Mouse (Mus musculus) liver, embryonic 13.5 days (tissue): ENCODE measurements at regions not wholly inside any gene's neighbourhood (a gene's known extent, or its start where the extent isn't known, plus 50 kb on each side); places are given as distances from the start of the nearest gene placed in this dataset.

Experiments
- ATAC-seq: fragments of 200-750 bp; cut with Nextera tagmentation; 2 replicates; pipeline ENCODE4 v1.8.0; 2017; ENCODE audit warnings: low read depth, mild to moderate bottlenecking, moderate number of reproducible peaks, moderate library complexity
- DNase-seq: peaks from one replicate; pipeline ENCODE4 v3.0.0; 2022
- H3K27ac ChIP-seq: fragments of 300-500 bp; sonication (generic); 2 replicates; pipeline ENCODE4 v1.5.1; 2015; ENCODE audit warnings: moderate library complexity, mild to moderate bottlenecking, inconsistent platforms
- H3K27me3 ChIP-seq: fragments of 300-500 bp; sonication (generic); 2 replicates; pipeline ENCODE4 v1.6.1; 2015; ENCODE audit warnings: mild to moderate bottlenecking, inconsistent platforms
- H3K36me3 ChIP-seq: fragments of 300-500 bp; sonication (generic); 2 replicates; pipeline ENCODE4 v1.6.1; 2015; ENCODE audit warnings: mild to moderate bottlenecking, inconsistent platforms
- H3K4me1 ChIP-seq: fragments of 300-500 bp; sonication (generic); replicated peaks from 2 replicates; pipeline ENCODE4 v1.6.1; 2015; ENCODE audit warnings: inconsistent platforms
- H3K4me2 ChIP-seq: fragments of 300-500 bp; sonication (generic); 2 replicates; pipeline ENCODE4 v1.6.1; 2015; ENCODE audit warnings: inconsistent platforms, mild to moderate bottlenecking, moderate library complexity
- H3K4me3 ChIP-seq: fragments of 300-500 bp; sonication (generic); replicated peaks from 2 replicates; pipeline ENCODE4 v1.5.1; 2015; ENCODE audit warnings: mild to moderate bottlenecking, inconsistent platforms
- H3K9ac ChIP-seq: fragments of 300-500 bp; sonication (generic); 2 replicates; pipeline ENCODE4 v1.6.1; 2015; ENCODE audit warnings: mild to moderate bottlenecking, inconsistent platforms
- H3K9me3 ChIP-seq: fragments of 300-500 bp; sonication (generic); replicated peaks from 2 replicates; pipeline ENCODE4 v1.6.1; 2016; ENCODE audit warnings: inconsistent platforms
- WGBS: fragments of 180-500 bp; shearing (Covaris S2); methylation state at CpG from one replicate; pipeline ENCODE4 v1.1.7; 2015; ENCODE audit not compliant: insufficient replicate concordance; 5-methylcytosine and 5-hydroxymethylcytosine counted together

DNA sequence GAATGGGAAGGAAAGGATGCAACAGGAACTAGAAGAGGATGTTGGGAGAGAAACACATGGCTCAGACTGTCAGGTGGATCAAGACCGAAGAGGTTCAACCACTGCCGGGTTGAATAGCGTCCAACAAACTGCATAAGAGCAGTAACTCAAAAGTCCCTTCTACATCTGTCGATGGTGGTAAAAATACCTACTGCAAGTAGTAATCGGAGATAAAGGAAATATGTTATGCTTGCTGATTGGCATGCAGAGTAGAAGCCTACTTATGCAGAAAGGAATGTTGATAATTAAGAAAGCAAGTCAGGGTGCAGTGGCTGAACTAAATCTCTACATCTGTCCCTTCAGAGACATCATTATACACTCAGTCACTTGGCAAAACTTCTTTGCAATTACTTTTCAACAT, 330.9 kb upstream of the Actbl2 start:
- 77% methylated on average over 5 of the region's 5 CpGs for WGBS

DNA sequence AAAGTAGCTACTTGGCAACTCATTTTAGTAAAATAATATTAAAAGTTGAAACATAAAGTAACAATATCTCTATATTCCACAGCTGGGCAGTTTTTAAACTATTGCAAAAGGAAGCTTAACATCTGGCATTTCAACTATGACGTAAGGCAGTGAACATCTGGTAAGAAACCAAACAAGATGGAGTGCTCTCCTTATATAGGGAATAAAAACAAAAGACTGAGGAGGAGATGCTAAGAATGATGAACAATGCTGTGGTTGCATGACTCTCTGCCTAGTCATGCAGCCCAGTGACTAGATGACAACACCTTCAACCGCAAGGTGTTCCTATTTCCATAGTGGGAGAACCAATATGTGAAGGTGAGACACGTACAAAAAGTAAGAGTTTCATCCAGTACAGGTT, 329.9 kb upstream of the Actbl2 start:
- ATAC-seq (no peak), DNase-seq (no peak)
- 66% methylated on average over 3 of the region's 3 CpGs for WGBS

More for the DNA sequence above, 330.9 kb upstream of the Actbl2 start:
- Histone ChIP-seq H3K27ac (no peak overlapping the region), H3K4me1 (no peaks in the 10 kb centered on the region), H3K9me3 (no peaks in the 10 kb centered on the region), H3K36me3 (no peaks in the 10 kb centered on the region), H3K4me3 (no peak overlapping the region), H3K4me2 (no peak overlapping the region), H3K27me3 (no peaks in the 10 kb centered on the region), H3K9ac (no peak overlapping the region)
- ATAC-seq (no peak), DNase-seq (no peak)

DNA sequence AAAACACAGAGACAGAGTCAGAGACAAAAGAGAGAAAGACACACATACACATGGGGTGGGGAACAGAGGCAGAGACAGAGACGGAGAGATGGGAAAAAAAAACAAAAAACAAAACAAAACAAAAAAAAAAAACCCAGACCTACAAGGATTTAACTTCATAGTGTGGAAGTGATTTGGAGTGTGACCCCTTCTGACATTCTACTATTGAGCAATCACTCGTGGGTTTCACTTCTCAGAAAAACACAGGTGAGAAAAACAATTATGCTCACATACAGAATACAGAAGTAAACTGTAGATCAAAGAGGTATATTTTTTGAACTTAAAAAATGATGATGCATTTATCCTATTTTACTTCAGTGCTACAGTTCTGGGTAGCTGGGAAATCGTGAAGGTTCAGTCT, 326.7 kb upstream of the Actbl2 start:
- WGBS: 41% methylated on average over 3 of the region's 3 CpGs
- no peak overlapping the region for H3K4me2 ChIP-seq
- H3K9me3 ChIP-seq: no peaks in the 10 kb centered on the region
- H3K9ac ChIP-seq: no peak overlapping the region
- ATAC-seq: no peak
- no peak for DNase-seq
- no peak overlapping the region for H3K4me3 ChIP-seq
- H3K27ac ChIP-seq: no peak overlapping the region
- H3K36me3 ChIP-seq: no peaks in the 10 kb centered on the region
- H3K4me1 ChIP-seq: no peaks in the 10 kb centered on the region
- H3K27me3 ChIP-seq: no peaks in the 10 kb centered on the region

More for the DNA sequence above, 329.9 kb upstream of the Actbl2 start:
- no peak overlapping the region for H3K4me2 ChIP-seq
- no peak overlapping the region for H3K27ac ChIP-seq
- no peak overlapping the region for H3K9ac ChIP-seq
- no peaks in the 10 kb centered on the region for H3K27me3 ChIP-seq
- H3K36me3 ChIP-seq: no peaks in the 10 kb centered on the region
- no peaks in the 10 kb centered on the region for H3K4me1 ChIP-seq
- H3K9me3 ChIP-seq: no peaks in the 10 kb centered on the region
- no peak overlapping the region for H3K4me3 ChIP-seq

DNA sequence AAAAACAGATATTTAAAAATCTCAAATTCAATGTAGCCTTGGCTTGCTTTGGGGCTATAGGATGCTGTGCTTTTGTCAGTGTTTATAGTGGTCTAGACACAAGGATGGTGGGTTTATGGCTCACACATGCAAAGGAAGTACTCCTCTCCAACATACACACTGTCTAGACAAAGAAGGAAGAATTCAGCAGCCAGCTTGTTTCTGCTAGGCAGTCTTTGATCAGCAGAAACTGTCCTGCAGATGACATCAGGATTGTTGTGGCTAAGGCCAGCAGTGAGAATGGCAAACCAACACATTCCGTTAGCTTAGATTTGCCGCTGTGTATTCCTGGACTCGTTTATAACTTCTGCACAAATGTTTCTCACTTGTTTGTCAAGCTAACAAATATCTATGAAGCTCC, 325.9 kb upstream of the Actbl2 start:
- Histone ChIP-seq H3K36me3 (no peaks in the 10 kb centered on the region), H3K4me1 (no peaks in the 10 kb centered on the region), H3K27ac (no peak overlapping the region), H3K9ac (no peak overlapping the region), H3K4me2 (no peak overlapping the region), H3K9me3 (no peaks in the 10 kb centered on the region), H3K4me3 (no peak overlapping the region), H3K27me3 (no peaks in the 10 kb centered on the region)
- DNase-seq: no peak
- 61% methylated on average over 3 of the region's 3 CpGs for WGBS
- no peak for ATAC-seq

DNA sequence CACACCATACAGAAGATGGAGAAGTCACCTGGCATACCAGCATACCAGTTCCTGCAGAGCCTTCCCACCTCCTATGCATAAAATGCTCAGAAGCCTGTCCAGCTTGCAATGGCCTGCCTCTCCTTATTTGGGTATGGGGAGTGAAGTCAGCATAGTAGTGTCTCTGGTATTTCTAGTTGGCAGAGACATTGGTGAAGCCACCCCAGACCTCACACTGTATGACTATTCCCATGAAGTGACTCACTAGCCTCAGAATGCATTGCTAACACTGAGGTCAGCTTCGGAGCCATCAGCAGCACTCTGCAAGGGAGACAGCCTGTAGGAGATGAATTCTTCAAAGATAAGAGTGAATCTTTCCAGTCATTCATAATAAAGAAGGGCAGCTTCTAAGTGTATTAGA, 325.2 kb upstream of the Actbl2 start:
- no peak for DNase-seq
- 64% methylated on average over 1 of the region's 1 CpGs for WGBS
- Histone ChIP-seq H3K27me3 (no peaks in the 10 kb centered on the region), H3K36me3 (no peaks in the 10 kb centered on the region), H3K27ac (no peak overlapping the region), H3K4me1 (no peaks in the 10 kb centered on the region), H3K9me3 (no peaks in the 10 kb centered on the region), H3K4me2 (no peak overlapping the region), H3K9ac (no peak overlapping the region), H3K4me3 (no peak overlapping the region)
- no peak for ATAC-seq

DNA sequence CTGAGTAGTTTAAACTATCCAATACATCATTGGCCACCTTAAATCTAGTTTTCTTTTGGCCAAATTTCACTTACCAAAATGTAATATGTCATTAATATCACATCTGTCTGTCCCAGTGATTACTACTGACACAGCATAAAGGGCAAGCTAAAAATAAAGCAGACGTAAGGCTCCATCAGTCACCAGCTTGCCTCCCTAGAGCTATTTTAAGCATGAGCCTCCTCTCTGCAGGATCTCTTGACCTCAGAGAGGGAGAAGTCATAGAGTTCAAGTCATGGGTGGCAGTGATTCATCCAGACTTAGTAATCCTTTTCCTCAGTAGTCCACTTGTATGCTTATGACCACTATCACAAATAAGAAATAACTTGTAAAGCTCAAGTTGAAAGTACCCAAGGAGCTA, 313.2 kb upstream of the Actbl2 start:
- Histone ChIP-seq H3K27ac (no peak overlapping the region), H3K4me3 (no peak overlapping the region), H3K9ac (no peak overlapping the region), H3K9me3 (no peaks in the 10 kb centered on the region), H3K27me3 (no peaks in the 10 kb centered on the region), H3K4me1 (no peaks in the 10 kb centered on the region), H3K4me2 (no peak overlapping the region), H3K36me3 (no peaks in the 10 kb centered on the region)
- no peak for DNase-seq
- WGBS: 69% methylated on average over 1 of the region's 1 CpGs
- no peak for ATAC-seq

DNA sequence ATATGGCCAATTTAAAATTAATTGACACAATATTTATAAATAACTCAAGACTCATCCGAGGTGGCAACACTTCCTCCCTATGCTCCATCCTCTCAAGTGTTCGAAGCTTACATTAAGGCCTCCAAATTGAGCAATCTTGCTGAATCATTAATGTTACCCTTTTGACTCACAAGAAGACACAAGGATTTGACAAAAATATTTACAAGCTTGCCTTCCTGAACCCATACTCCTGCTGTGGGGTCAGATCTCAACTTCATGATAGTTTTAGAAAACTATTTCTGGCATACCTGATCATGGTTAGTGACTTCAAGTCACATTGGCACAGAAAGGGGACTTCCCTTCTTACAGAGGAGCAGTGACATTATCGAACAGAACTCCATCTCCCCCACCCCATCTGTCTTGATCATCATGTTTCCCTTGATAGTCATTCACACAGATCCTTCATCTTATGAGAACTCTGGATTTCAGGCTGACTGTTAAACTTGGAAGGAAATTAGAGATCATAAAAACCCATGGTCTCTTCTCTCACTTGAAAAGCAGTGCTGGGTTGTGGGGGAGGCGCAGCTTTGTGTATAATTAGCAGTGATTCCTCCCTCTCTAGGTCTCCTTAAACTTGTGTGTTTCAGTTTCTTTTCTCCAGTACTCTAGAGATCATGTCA, 311.7 kb upstream of the Actbl2 start:
- no peak overlapping the region for H3K9ac ChIP-seq
- H3K4me3 ChIP-seq: no peak overlapping the region
- no peaks in the 10 kb centered on the region for H3K27me3 ChIP-seq
- ATAC-seq: no peak
- no peaks in the 10 kb centered on the region for H3K4me1 ChIP-seq
- no peak for DNase-seq
- no peaks in the 10 kb centered on the region for H3K36me3 ChIP-seq
- no peak overlapping the region for H3K4me2 ChIP-seq
- H3K27ac ChIP-seq: no peak overlapping the region
- H3K9me3 ChIP-seq: no peaks in the 10 kb centered on the region
- WGBS: 66% methylated on average over 4 of the region's 4 CpGs

DNA sequence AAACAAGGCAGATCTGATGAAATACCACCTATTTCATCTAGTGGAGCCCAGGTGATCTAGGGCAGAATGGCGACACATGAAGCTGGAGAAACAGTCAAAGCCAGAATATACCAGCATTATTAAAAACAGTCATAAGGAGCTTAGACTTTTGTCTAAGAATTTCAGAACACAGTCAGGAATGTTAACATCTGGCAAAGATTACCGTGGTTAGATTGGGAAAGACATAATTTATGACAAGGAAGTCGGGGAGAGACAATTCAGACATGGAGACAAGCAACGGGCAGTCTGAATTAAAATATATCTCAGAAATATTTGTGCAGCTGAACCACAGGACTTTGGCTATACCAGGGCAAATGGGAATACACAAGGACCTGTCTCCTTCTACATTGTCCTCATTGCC, 310.8 kb upstream of the Actbl2 start:
- Histone ChIP-seq H3K27ac (no peak overlapping the region), H3K9me3 (no peaks in the 10 kb centered on the region), H3K9ac (no peak overlapping the region), H3K36me3 (no peaks in the 10 kb centered on the region), H3K4me3 (no peak overlapping the region), H3K4me1 (no peaks in the 10 kb centered on the region), H3K4me2 (no peak overlapping the region), H3K27me3 (no peaks in the 10 kb centered on the region)
- no peak for ATAC-seq
- 45% methylated on average over 4 of the region's 4 CpGs for WGBS
- no peak for DNase-seq

DNA sequence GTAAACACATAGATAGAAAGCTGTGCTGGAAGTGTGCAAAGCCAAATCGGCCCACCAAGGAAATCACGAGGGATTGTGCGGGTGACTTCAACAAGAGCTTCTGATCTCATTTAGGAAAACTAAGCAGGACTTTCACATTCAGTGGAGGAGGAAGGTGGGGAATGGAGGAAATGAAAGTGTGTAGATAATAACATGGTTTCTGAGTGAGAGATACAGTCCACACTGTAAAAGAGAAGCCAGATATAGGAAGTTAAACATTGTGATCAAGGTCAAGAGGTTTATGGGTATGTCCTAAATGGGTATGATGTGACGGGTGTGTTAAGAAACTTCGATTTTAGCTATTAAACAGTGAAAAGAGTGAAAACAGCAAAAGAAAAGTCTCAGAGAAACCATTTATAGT, 310.1 kb upstream of the Actbl2 start:
- no peaks in the 10 kb centered on the region for H3K4me1 ChIP-seq
- no peak overlapping the region for H3K27ac ChIP-seq
- H3K4me3 ChIP-seq: no peak overlapping the region
- H3K9ac ChIP-seq: no peak overlapping the region
- H3K4me2 ChIP-seq: no peak overlapping the region
- WGBS: 67% methylated on average over 5 of the region's 5 CpGs
- DNase-seq: no peak
- H3K9me3 ChIP-seq: no peaks in the 10 kb centered on the region
- ATAC-seq: no peak
- H3K27me3 ChIP-seq: no peaks in the 10 kb centered on the region
- H3K36me3 ChIP-seq: no peaks in the 10 kb centered on the region

DNA sequence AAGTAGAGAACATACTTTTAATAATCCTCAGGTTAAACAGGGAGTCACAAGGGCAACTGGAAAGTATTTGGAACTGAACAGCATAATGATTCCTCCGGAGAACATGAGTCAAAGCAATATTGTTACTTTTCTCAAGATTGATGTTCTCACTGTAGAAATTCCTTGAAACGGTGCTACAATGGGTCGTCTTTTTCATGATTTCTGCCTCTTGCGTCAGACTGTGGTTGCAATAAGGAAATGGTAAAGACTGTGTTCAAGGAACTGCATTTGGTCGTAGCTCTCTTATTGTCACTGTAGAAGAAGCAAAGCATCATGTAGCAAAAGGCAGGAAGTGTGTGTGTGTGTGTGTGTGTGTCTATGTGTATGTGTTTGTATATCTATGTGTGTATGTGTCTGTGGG, 294.6 kb upstream of the Actbl2 start:
- Histone ChIP-seq H3K36me3 (no peaks in the 10 kb centered on the region), H3K4me1 (no peaks in the 10 kb centered on the region), H3K4me2 (no peak overlapping the region), H3K27ac (no peak overlapping the region), H3K4me3 (no peak overlapping the region), H3K27me3 (no peaks in the 10 kb centered on the region), H3K9ac (no peak overlapping the region), H3K9me3 (no peaks in the 10 kb centered on the region)
- DNase-seq: no peak
- ATAC-seq: no peak
- WGBS: 28% methylated on average over 5 of the region's 5 CpGs

DNA sequence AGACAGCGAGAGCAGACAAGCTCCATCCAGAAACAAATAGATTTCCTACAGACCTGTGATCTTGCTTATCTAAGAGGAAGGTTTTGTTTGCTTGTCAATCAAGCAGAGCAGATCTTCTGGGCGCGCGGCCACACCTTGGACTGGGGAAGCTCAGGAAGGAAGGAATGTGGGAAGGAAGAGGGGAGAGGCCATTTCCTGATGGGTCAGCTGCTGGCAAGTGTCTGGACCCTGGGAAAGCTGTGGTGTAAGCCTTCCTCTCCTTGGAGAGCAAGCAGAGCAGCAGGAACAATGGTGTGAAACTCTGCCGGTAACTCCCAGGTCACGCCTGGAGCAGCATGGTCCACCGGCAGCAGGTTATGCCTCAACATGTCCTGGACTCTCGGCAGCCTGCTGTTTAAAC, 287.7 kb upstream of the Actbl2 start:
- no peak overlapping the region for H3K4me2 ChIP-seq
- H3K36me3 ChIP-seq: no peaks in the 10 kb centered on the region
- H3K4me1 ChIP-seq: peaks cover 7% of the 10 kb centered on the region; the same call in 1 of the 2 replicates
- H3K27ac ChIP-seq: no peak overlapping the region
- no peak overlapping the region for H3K9ac ChIP-seq
- 13% methylated on average over 8 of the region's 8 CpGs for WGBS
- ATAC-seq: no peak
- H3K4me3 ChIP-seq: no peak overlapping the region
- DNase-seq: no peak
- no peaks in the 10 kb centered on the region for H3K9me3 ChIP-seq
- H3K27me3 ChIP-seq: no peaks in the 10 kb centered on the region

DNA sequence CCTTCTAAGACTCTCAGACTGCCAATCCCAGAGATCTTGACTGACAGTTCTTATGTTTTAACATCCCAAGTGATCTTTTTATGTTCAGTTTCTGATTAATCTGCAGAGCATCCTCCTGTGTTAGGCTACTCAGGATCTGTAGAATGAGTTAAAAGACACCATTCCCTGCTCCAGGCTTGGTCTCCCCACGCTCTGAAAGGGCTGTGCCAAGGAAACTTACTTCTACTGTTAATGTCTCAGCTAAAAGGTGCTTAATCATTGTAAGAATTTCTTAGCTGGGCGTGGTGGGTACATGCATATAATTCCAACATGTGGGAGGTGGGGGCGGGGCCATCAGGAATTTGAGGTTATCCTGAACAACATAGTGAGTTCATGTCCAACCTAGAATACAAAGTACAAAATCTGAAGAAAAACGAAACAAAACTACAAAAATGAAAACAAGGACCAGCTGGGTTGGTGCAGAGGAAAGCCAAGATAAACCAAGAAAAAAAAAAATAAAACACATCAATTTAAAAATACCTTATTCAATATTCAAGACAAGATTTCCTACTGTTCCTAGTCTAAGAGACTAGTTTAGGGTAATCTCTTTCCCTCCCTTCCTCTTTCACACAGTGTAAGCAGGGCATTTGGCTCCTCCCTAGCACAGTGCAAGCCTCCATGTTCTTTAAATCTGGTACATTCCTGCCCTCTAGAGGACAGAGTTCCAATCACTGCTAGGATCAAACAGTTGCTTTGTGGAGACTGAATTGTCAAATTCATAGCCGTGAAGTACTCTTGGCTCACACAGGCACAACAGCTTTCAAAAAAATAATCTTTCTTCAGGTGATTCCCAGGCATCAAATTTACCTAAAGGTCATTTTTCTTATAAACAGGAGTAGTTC, 286.9 kb upstream of the Actbl2 start:
- Histone ChIP-seq H3K36me3 (no peaks in the 10 kb centered on the region), H3K4me3 (no peak overlapping the region), H3K4me2 (no peak overlapping the region), H3K9ac (no peak overlapping the region), H3K27me3 (no peaks in the 10 kb centered on the region), H3K27ac (no peak overlapping the region), H3K4me1 (peaks cover 7% of the 10 kb centered on the region; the same call in 1 of the 2 replicates), H3K9me3 (no peaks in the 10 kb centered on the region)
- DNase-seq (peak; percentile 2), ATAC-seq (peak; percentile 76)
- WGBS: 27% methylated on average over 5 of the region's 5 CpGs
